Mouse (Mus musculus): ENCODE measurements at regions not wholly inside any gene's neighbourhood (a gene's known extent, or its start where the extent isn't known, plus 50 kb on each side); places are given as distances from the start of the nearest gene placed in this dataset.

DNA sequence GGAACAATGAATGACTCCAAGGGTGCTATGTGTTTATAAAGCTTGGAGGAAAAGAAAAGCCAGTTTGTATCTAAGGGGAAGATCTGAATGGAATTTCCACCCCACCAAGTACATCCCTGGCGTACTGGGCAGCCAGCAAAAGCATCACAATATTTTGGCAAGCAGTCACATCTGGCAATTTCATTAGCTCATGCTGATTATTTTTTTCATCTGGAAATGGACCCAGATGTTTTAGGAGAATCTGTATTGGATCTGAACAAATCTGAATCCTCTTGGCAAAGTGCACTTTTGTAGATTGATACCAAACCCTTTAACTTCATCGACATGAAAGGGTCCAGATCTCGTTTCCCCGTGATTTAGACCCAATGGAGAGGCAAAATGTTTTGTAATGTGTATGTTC, 207.1 kb downstream of the Epha4 start:
- no peak for ATAC-seq (ENCODE audit: poor library complexity, severe bottlenecking)

DNA sequence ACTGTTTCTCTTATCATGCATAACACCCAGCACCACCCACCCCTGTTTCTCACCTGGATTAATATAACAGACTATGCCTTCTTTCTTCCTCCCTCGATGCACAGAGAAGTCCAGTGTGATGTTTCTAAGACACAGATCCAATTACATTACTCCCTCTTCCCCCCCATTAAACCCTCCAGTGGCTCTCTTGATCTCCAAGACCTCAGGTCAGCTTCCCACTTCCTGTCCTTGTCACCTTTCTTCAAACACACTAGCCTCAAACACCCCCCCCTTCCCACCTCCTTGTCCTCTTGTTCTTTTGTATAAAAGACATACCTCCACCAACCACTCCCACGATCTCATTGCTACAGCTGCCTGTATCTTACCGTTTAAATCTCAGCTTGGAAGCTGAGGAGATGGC, 201.8 kb downstream of the Epha4 start:
- no peak for ATAC-seq (ENCODE audit: poor library complexity, severe bottlenecking)

DNA sequence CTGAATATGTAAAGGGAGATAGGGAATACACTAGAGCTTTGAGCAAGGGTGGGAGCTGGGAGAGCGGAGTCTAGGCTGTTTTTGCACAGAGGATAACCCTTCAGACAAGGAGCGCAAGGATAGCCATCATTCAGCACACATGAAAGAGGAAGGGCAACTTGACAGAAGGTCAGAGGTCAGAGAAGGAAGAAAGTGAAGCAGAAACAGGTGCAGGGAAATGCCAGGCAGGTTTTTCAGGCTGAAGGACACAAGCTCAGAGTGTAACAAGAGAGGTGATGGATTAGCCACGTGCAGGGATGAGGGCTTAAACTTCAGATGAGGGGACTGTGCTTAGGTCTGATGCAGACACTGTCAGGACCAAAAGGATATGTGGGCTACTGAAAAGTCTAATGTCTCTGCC, 199.5 kb downstream of the Epha4 start:
- ATAC-seq (ENCODE audit: poor library complexity, severe bottlenecking), result no peak

DNA sequence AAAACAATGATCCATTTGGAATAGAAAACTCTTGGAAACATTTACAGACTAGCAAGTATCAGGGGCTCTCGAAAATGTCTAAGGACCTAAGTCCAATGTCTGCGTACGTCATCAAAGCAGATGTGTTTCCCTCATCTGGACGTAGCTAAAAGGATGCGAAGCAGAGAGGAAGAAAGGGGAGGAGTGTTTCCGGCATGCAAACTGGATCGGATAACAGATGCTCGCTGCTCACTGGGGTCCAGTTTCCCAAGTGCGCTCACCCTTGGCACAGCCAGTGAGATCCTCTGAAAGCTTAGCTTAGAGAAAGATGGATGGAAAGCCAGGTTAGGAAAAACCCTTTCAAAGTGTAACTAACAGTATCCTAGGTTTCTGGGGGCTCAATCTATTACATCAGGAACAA, 198.7 kb downstream of the Epha4 start:
- no peak for ATAC-seq (ENCODE audit: poor library complexity, severe bottlenecking)
